Mouse (Mus musculus) left cerebral cortex, adult 9 months (tissue): ENCODE measurements around the gene Col8a1.

Experiments
- DNase-seq, 2 experiments: peaks; one replicate each; pipeline ENCODE4 v3.0.0; 2022; ENCODE audit warnings: low spot score in 2 of 2

Col8a1 gene

GRCm38 (mm10) chr16:57754526-57755125, at the start of gene Col8a1:
Gene Col8a1 (minus strand): TSS chr16:57754737.
- no peak for DNase-seq

GRCm38 (mm10) chr16:57801886-57802285, 47.3 kb upstream of the Col8a1 start:
- no peak for DNase-seq

DNA sequence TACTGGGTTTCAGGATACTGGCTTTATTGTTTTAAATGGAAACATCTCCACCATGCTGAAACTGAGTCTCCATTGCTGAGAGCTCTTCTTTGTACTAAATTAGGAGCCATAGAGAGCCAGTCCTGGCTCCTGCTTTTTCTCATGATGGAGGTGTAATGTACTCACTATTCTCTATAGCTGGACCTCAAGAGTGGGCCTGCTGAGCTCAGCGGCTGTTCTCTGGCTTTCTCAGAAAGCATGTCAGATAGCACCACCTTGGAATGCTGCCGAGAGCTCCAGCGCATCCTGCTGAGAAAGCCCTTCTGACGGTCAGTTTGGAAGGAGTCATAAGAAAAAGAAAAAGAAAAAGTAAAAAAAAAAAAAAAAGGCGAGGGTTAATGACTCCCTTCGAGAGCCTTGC, 41.8 kb upstream of the Col8a1 start:
- DNase-seq: no peak

DNA sequence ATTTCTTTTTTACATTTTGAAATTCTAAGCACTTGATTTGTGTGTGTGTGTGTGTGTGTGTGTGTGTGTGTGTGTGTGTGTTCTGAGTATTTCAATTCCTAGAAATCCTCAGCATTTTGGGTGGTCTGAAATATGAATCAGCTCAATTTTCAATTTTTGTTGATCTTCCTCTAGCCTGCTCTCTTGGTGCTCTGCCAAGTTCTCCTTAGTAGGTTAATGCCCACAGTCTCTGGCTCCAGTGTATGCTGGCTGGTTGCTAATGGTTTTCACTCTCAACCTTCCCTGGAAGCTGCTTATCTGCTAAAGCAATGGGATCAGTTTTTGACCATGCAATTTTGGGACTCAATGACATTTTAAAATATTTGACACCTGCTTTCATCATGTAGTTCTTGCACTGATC, 24.5 kb upstream of the Col8a1 start:
- DNase-seq: no peak

DNA sequence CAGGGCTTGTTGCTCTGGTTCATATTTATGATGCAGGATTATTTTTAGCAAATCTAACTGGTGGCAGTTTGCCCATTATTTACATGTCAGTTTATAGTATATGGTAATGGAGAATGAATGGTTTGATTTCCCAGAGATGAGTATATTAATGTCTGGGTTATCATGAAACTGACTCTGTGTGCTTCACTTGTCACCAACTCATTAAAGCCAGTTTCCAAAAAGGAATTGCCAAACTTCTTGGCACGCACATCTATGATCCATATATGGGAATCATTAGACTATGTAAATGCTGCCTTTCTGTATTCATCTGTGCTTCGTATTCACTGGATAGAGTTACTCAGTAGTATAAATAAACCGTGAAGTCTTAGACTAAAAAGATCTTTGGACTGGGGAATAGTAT, 11.1 kb upstream of the Col8a1 start:
- no peak for DNase-seq

DNA sequence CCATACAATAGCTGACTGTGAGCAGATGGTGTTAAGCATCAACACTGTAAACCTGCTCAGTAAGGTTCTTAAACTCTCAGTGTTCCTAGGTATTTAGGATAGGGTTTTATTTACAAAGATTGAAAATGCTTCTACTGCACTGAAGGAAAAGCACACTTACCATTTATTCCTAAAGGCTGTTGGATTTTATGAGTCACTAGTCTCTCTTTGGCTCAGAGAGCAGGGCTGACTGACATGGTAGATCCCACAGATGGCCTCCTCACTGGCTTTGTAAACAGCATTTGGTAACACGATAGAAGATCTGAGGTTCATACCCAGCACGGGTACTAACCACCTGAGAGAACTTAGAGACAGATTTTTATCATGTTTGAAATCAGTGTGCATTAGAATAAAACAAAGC, 5.3 kb upstream of the Col8a1 start:
- DNase-seq: no peak

GRCm38 (mm10) chr16:57755708-57756107, 1.2 kb upstream of the Col8a1 start:
- DNase-seq: no peak

DNA sequence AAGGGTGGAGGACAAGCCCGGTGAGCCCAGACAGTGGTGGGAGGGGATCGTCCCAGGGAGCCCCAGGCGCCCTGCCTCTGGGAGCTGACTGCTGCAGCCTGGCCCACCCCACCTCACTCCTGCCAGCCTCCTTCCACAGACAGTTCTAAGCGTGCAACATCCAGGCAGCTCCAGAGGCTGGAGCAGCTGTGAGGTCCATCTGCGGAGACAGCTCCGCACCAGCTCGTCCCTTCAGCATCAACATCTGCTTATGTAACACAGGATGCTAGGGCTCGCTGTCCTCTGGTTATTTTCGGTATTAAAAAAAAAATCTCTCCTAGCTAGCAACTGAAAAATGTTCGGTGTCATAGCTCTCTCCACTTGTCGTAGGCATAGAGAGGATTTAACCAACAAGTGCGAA, 704 bp upstream of the Col8a1 start:
- DNase-seq: peak; percentile 16 to 55

DNA sequence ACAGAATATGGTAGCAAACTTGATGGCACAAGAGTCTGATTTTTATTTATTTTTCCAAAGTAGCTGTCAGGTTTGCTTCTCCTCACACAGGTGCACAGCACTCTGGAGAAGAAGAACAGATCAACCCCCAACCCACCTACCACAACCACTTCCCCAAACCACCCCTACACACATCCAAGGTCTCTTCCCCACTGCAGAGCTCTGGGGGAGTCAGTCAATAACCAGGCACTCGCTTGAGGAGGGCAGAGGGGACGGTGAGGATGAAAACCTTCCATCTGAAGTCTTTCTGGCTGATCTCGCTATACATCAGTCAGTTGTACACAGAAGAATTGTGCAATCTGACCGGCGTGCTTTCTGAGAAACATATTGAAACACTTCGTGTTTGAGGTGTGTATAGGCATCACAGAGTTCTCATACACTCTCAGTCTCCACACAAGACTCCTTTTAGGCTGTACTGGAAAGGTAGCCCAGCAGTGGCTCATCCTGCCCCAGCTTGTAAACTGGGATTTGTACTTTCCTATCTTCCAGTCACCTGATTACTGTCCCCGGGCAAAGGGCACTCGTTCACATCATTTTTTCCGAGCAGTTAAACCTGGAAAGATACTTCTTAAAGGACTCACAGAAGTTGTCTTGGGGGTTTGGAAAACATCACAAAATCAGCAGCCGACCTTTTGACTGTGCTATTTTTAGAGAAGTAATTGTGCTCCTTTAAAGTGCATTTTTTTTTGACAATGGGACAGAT, 827 bp downstream of the Col8a1 start:
- no peak for DNase-seq

- DNase-seq: no peak
Measured at GRCm38 (mm10) chr16:57750549-57750948, 4.0 kb downstream of the Col8a1 start.

DNA sequence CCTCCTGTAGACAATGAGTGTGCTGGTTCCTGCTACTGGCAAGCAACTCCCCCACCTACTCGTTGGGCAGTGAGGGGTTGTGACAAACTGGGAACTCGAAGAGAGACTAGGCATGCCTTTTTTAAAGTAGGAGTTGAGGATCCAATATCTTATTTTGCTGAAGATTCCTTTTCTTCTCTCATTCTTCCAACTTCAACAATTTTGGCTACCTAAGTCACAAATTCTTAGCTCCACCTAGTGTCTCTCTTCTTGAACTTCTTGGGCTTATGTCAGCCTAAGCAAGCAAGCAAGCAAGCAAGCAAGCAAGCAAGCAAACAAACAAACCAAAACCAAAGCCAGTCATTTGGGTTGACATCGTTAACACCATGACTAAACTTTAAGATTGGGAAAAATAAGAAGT, 6.4 kb downstream of the Col8a1 start:
- DNase-seq: no peak

DNA sequence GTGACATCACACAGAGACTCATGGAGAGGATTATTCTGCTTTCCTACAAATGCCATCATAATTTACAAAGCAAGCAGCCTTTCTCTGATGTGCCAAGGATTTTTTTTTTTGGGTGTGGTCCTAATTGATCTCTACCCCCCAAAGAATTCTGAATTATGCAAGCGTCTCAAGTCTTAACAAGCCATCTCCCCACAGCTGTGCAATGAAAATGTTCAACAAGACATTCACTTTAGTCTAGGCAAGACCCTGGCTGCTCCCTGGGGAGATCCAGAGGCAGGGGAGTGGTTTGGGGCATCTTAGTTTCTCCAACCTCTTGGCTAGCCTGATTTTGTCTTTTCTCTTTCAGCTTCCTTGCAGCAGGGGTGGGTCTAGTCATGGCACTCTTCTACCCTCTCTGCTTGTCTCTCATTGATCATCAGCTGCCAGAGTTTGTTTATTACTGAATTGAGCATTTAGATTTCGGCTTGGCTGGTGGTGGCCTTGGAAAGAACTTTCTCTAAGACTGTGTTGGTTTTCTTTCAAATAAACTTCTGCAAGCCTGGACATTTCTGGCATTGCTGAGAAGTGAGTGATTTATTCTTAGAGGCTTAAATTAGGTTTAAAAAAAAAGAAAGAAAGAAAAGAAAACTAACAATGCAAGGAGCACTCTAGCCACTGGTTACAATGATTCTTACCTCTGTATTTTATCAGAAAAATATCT, 7.0 kb downstream of the Col8a1 start:
- DNase-seq: no peak

- DNase-seq: no peak
Measured at GRCm38 (mm10) chr16:57740169-57740568, 14.4 kb downstream of the Col8a1 start.

GRCm38 (mm10) chr16:57734942-57735341, 19.6 kb downstream of the Col8a1 start:
- DNase-seq: no peak

DNA sequence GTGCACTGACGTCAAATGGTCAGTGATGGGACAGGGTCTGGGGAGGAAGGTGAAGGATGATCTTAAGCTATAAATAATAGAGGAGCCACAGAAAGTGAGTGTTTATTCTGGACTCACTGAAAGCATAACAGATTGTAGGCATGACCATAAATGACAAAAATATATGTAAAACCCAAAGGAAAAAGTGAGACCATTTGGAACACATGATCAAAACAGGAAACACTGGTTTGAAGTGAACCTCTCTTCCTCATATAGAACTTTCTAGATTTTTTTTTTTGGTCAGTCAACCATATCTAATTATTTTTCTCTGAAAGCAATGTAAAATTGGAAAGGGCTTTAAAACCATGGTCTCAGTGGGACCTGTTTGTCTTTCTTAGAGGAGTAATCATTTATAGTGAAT, 21.0 kb downstream of the Col8a1 start:
- no peak for DNase-seq

DNA sequence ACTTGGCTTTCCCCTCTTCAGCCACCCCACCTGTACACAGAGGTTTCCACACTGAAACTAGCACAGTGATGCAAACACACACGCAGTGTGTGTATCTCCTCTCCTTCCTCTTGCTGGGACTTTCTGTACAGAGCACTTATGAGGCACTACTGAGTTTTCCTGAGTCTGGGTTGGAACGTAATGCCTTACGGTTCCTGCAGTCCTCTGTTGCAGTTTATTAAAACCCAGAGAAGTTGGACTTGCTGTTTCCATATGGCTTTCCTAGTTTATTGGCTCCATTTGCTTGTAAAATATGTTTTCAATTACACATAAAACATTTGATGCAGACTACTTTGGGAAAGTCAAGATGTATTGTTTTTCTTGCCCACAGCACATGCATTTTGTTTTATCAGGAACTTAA, 21.4 kb downstream of the Col8a1 start:
- no peak for DNase-seq

DNA sequence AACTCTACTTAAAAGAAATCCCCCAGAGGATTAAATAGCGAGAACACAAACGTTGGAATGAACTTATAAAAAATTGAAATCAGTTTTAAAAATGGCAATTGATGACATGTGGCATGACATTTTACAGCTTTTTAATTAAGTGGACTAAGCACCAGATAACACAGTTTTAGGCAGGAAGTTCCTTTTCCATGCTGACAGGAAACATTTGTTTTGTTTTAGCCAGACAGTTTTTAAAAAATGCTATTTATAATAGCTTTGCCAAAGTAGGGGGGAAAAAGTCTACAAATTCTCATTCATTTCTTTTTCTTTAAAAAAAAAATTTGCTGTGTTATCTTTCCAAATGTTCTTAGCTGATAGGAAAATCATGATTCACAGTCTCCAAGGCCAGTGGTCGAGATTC, 29.6 kb downstream of the Col8a1 start:
- DNase-seq: no peak

- DNase-seq: no peak
Measured at GRCm38 (mm10) chr16:57718982-57719381, 35.6 kb downstream of the Col8a1 start.

GRCm38 (mm10) chr16:57698733-57699132, 55.8 kb downstream of the Col8a1 start:
- DNase-seq: no peak

GRCm38 (mm10) chr16:57694694-57695093, 59.8 kb downstream of the Col8a1 start:
- DNase-seq: no peak

DNA sequence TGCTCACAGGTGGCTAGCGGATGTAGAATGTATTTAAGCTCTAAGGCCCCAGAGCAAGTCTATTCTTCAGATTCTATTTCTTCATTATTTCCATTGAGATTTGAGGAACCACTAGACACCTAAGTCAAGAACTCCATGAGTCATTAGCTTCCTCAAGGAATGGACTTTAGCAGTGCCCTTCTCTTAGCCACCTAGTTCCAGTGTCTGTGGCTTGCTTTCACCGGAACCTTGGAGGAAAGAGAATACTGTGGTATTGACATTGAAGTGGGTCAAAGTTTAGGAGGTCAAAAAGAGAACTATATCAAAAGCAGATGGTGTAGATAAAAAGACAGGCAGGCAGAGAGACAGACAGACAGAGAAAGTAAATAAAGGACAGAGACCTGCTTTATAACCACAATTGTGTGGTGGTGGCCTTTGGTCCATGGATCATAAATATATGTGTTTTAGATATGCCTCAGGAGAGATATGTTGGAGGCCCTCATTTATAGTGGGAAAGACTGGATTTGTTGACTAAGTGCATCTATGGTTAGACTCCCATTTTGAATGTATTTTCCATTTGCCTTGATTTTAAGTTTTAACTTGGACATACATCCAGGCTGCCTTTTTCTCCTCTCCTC, 60.5 kb downstream of the Col8a1 start:
- no peak for DNase-seq

GRCm38 (mm10) chr16:57685790-57686399, 68.6 kb downstream of the Col8a1 start:
- no peak for DNase-seq
